Mouse (Mus musculus) left cerebral cortex, adult 9 months (tissue): ENCODE measurements around the gene Soat1.

ENCODE experiments used
- DNase-seq, 2 experiments: peaks; one replicate each; pipeline ENCODE4 v3.0.0; 2022; ENCODE audit warnings: low spot score in 2 of 2

Gene Soat1

DNA sequence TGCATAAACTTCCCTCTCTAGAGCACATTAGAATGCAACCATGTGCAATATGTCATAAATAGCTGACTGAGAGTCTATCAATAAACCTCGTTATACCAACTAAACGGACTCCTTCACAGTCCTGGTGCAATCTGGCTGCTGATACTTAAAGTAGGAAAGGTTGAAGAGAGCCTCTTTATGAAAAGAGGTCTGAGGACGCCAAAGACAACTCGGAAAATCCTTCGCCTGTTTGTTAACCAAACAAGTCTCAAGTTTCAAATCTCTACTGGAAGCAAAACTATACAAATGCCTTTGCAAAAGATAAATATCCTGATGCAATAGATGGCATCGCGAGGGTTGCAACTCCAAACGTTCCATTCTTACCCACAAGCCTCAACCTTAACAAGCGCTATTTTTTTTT is 9.2 kb downstream of the Soat1 start:
- DNase-seq, result no peak

- DNase-seq, result no peak
These were observed 9.9 kb downstream of the Soat1 start for GRCm38 (mm10) chr1:156463981-156464853.

- DNase-seq, result no peak
These were observed 11.7 kb downstream of the Soat1 start for GRCm38 (mm10) chr1:156462273-156462991.

DNA sequence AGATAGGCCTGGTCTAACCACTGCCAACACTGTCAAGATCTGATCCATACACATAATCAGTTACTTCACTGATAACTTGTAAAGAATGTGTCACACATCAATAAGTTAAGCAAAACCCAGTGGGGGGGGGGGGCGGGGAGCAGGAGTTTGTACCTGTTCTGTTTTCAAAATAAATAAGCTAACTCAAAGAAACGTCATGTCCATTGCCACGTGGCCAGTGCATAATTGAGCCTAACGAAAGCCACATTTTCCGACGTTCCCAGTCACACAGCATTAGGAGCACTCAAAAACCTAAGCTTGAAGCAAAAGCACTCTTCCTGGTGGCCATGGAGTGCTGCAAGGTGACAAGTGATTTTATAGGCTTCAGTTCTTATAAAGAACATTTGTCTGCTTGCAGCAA is 13.1 kb downstream of the Soat1 start:
- no peak for DNase-seq

- DNase-seq, result no peak
These were observed 13.9 kb downstream of the Soat1 start for GRCm38 (mm10) chr1:156460216-156460615.

DNA sequence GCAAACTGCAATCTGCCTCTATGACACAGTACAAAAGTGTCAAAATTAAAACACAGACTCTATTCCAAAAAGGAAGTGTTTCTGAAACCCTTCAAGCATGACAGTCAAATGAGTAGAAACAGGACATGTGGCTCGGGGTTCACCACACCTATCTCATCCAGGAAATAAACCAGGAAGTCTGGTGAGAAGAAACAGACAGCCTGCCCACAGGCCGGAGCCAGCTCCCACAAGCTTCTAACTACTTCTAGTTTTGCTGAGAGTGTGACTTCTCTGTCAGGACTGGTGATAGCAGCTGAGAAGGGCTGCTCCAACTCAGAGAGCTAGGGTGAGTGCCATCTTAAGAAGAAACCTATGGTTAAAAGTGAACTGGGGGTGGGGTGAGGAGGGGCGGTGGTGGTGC is 14.4 kb downstream of the Soat1 start:
- DNase-seq, result no peak

DNA sequence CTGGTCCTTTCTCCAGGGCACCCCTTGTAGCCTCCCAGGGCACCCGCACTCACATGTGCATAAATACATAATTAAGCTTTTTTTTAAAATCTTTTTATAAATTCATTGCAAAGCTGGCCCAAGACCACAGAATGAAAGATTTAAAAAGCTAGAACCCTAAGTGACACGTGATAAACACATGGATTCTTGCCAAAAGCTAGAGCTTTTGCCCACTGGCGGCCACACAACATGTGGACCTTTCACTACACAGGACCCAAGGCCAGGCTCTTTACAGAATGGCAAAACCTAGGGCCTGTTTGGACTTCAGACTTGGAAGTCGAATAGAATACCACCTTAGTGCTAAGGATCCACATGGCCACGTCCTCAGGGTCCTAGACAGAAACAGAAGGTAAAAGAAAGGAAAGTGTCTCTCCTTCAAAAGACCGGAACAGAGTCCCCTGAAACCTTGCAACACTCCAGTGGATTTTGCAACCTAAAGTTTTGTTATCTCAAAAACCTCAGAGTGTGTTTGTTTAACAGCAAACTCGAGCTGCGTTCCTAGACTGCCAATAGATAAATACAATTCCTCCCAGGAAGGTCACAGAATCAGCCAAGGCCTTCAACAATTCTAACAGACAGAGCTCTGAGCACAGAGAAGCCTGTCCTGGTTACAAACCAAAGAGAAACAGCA is 15.6 kb downstream of the Soat1 start:
- DNase-seq, result no peak

GRCm38 (mm10) chr1:156455005-156455758 is 18.9 kb downstream of the Soat1 start:
- DNase-seq, result no peak

DNA sequence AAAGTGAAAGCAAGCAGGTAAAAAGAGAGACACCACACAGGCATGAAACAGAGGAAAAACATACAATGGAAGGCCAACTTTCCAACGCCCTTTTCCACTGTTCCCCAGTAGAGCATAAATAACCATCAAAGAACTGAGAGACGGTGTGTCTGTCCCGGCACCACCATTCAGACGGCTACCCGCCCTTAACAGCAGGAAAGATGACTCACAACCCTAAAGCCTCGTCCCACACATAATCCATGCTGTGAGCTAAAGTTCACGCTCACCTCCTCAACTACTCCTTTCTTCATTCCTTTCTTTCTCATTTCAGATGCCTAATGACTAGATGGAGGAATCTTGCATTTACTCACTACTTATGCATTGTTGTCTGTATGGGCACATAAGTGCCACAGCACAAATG is 19.7 kb downstream of the Soat1 start:
- DNase-seq, result no peak

DNA sequence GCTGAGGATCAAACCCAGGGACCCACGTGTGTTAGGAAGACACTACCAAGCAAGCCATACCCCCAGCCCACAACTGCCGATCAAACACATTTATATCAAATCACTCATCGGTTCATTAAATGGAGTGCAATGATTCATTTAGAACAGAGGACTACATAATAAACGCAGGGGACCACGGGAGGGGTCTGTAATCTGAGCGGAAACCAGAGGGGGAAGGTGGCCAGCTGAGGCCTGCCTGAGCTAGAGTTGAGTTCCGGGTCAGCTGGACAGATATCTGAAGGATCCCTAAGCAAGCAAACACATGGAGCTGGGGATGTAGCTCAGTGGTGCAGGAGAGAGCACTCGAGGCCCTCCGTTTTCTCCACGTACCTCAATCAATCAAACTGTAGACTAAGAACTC is 20.3 kb downstream of the Soat1 start:
- DNase-seq, result no peak

DNA sequence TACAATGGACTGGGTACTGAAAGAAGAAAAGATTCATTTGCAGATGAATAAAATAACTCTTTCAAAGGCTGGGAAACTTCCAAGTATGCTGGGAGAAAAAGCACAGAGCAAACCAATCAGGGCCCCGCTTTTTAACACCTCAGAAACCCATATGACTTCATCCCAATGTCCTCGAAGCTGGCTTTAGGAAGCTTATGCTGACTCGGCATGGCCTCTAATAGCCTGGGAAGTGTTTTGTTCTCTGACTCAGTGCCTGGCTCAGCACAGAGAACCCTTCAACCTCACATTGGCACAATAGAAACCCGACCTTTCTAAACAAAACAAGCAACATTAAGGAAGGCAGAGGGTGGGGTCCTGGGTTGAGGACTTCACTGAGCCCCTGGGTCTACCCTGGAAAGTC is 23.7 kb downstream of the Soat1 start:
- no peak for DNase-seq

GRCm38 (mm10) chr1:156449691-156450090 is 24.4 kb downstream of the Soat1 start:
- no peak for DNase-seq

DNA sequence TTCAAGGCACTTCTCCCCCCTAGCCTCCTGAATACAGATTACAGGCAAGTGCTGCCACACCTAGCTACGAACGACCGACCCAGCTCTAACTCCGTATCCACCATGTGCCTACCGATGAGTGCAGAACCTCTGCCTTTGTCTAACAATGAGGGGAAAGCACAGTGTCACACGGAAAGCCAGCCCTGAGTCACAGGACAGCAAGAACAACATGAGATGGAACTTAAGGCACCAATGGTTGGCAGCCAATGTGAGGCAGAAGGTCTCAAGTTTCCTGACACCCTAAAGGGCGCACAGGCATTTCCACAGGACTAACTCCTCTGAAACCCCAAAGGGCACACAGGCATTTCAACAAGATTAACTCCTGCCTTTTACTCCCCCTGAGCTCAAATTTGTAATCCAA is 25.0 kb downstream of the Soat1 start:
- no peak for DNase-seq

DNA sequence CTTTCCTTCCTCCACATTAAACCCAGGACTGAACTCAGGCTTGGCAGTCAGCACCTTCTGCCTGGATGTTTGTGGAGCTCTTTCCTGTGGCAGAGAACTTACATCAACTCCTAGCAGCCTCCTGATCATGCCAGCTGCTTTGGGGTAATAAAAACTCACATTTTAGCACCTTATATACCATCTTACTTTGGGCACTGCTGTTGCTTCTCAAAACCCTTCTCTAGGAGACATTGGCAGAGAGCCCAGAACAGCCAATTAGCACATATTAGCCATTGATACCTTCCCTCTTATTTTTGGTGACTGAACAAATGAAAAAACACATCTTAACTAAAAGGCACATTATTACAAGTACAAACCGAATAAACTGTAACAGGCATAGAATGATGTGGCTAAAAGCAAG is 29.1 kb downstream of the Soat1 start:
- DNase-seq, result peak in 1 of 2 experiments; percentile 42

- DNase-seq, result peak in 1 of 2 experiments; percentile 29
These were observed 31.4 kb downstream of the Soat1 start for GRCm38 (mm10) chr1:156442776-156443175.

DNA sequence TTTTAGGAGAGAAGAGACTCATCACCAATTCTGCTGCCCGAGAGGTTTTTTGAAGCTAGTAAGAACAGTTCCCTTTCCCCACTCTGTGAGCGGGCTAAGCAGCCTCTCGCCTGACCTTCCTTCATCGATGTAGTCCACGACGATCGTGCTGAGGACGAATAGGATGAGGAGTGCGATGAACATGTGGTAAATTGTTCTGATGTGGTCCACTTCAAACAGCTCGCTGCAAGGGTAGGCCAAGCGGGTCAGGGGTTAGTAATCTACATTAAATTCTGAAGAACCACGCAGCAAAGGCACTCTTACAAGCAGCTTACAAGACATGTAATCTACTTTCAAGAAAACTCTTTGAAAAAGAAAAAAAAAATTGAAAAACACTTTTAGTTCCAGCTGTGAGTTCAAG is 31.9 kb downstream of the Soat1 start:
- no peak for DNase-seq

GRCm38 (mm10) chr1:156437726-156438125 is 36.4 kb downstream of the Soat1 start:
- DNase-seq, result no peak

DNA sequence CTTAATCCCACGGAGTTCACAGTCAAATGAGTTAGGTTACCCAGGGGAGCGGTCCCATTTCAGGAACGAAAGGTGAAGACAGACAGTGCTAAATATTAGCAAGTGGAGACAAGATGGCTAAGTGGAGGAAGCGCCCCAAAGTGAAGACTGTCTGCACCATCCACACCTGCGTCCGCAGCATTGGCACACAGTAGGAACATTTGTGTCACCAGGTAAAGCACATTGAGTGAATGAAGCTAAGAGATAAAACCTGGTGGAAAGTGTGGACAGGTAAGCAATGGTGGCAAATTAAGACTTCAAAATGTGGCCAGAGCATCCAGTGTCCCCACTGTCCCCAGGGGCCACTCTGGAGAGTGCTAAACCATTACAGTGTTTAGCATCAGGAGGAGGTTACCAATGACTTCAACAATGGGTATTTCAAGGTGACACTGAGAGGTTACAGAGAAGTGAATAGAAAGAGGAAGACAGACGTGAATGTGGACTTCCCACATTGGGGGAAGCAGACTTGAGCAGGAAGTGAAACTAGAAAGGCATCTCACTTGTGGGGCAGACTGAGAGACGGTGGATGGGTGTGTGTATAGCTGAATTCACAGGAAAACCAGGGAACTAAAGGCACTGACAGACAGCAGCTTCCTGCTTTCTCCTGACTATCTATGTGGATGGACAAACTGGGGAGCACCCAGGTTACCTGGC is 37.0 kb downstream of the Soat1 start:
- no peak for DNase-seq

DNA sequence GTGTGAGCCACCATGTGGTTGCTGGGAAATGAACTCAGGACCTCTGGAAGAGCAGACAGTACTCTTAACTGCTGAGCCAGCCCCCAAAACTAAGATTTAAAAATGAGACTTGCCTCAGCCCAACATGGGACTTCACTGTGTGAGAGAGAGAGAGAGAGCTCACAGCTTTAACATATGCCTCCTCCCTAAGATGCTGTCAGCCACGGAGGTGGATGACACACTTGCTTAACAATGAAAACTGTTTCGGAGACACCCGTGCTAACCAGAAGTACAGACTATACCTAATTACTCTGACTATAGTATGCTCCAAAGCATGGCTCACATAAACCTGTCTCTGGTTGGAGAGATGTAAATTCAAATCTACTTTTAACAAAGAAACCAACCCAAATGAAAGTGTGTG is 40.6 kb downstream of the Soat1 start:
- no peak for DNase-seq

DNA sequence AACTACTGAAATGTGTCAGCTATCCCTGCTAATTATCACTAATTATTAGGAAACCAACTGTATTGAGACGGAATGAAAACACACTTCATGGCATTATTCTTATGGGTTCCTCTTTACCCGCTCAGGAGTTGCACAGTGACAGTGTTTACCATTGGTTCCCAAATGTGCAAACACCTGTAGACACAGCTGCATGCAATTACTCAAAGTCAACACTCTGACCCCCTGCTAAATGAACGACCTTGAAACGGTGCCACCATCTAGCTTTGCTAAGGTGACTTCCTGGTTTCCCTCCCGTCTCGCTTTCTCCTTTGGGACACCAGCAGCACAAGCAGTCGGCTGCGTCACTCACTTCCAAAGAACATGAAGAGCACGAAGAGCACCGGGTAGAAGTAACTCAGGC is 41.6 kb downstream of the Soat1 start:
- DNase-seq, result no peak

- no peak for DNase-seq
These were observed 45.7 kb downstream of the Soat1 start for GRCm38 (mm10) chr1:156428434-156428833.
